Mouse (Mus musculus): ENCODE measurements around the gene 1810024B03Rik. TPM values are rescaled to one million over a fixed set of nuclear protein-coding genes. Genes with fewer than 3 reads are reported as not detected.

The 1810024B03Rik gene
- 3.0 and 3.4 TPM in 2 replicates for polyA plus RNA-seq (2012; rRNA removed)

GRCm38 (mm10) chr2:127207547-127208451 is at the start of gene 1810024B03Rik, which contains the start of gene Snrnp200:
TSS of gene 1810024B03Rik (minus strand) at chr2:127208280.
TSS of gene Snrnp200 (plus strand) at chr2:127208386.

GRCm38 (mm10) chr2:127247592-127248333 is 39.7 kb upstream of the 1810024B03Rik start, which contains the start of the genes Ciao1 and Tmem127:
TSS of gene Ciao1 (minus strand) at chr2:127247816.
TSS of gene Tmem127 (plus strand) at chr2:127247908.

GRCm38 (mm10) chr2:127143158-127144063 is 64.7 kb downstream of the 1810024B03Rik start, which contains the start of gene Itpripl1:
TSS of gene Itpripl1 (minus strand) at chr2:127143442.

Other genes starting within 250 kb of the 1810024B03Rik start
- 9.8 and 12.6 TPM in 2 replicates for gene Ap4e1, start 199.6 kb downstream of the 1810024B03Rik start, polyA plus RNA-seq (2012; rRNA removed)
- gene Blvra, start 137.6 kb downstream of the 1810024B03Rik start, polyA plus RNA-seq (2012; rRNA removed) = 17.7 and 20.8 TPM in 2 replicates
- gene Ncaph, start 74.3 kb downstream of the 1810024B03Rik start, polyA plus RNA-seq (2012; rRNA removed) = 72.3 and 76.4 TPM in 2 replicates
- gene Itpripl1, start 64.8 kb downstream of the 1810024B03Rik start, polyA plus RNA-seq (2012; rRNA removed) = 8.0 TPM in 2 replicates
- gene Snrnp200, start 106 bp upstream of the 1810024B03Rik start, polyA plus RNA-seq (2012; rRNA removed) = 103 and 129 TPM in 2 replicates
- gene Ciao1, start 39.5 kb upstream of the 1810024B03Rik start, polyA plus RNA-seq (2012; rRNA removed) = 65.2 and 92.8 TPM in 2 replicates
- gene Tmem127, start 39.6 kb upstream of the 1810024B03Rik start, polyA plus RNA-seq (2012; rRNA removed) = 21.7 and 32.5 TPM in 2 replicates
- 73.8 and 107 TPM in 2 replicates for gene Stard7, start 61.9 kb upstream of the 1810024B03Rik start, polyA plus RNA-seq (2012; rRNA removed)
- 3.9 and 4.0 TPM in 2 replicates for gene Dusp2, start 127.9 kb upstream of the 1810024B03Rik start, polyA plus RNA-seq (2012; rRNA removed)
- not detected in 2 replicates for gene Astl, start 130.4 kb upstream of the 1810024B03Rik start, polyA plus RNA-seq (2012; rRNA removed)
- gene Adra2b, start 154.9 kb upstream of the 1810024B03Rik start, polyA plus RNA-seq (2012; rRNA removed) = 1.6 and 2.5 TPM in 2 replicates
- 0.16 and 0.27 TPM in 2 replicates for gene Gpat2, start 216.9 kb upstream of the 1810024B03Rik start, polyA plus RNA-seq (2012; rRNA removed)
- 19.9 and 31.3 TPM in 2 replicates for gene Fahd2a, start 236.3 kb upstream of the 1810024B03Rik start, polyA plus RNA-seq (2012; rRNA removed)

All from central nervous system, embryonic 11.5 days (tissue).